Mouse (Mus musculus) NIH3T3 (cell line): ENCODE measurements around the gene Csdc2.

ENCODE experiments used
- DNase-seq: peaks from one replicate; pipeline ENCODE4 v3.0.0-alpha.2; 2012; ENCODE audit warnings: low read depth

Gene Csdc2

DNA sequence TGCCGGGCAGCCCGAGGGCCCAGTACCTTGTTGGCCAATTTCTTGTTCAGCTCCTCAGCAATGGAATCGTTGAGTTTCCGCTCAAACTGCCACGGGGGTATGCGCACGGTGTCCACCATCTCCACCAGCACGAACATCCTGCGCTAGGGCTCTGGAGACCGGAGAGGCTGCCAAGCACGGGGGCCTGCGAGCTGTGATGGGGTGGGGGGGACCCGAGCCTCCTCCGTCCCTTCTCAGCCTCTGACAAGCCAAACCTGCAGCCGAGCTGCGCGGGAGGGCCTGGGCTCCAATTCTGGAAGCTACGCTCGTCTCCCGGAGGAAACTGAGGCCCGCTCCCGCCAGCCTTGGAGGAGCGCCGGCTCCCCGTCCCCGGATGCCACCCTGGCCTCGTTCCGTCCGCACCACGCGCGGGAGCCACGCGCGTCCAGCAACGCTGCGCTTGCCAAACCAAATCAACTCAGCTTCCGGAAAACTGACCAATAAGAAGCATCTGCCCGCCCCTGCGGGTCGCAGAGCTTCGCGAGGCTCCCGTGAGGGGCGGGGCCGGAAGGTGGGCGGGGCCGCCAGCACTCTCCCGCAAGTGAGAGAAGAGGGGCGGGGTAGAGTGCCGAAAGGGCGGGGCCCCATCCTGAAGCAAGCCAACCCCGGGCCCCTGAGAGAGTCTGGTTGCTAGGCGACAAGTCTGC lies 10.7 kb upstream of the Csdc2 start, which contains the start of gene Polr3h:
Gene Polr3h (minus strand): TSS at position 481 of the 686 bp plus-strand sequence.
- DNase-seq, result peak; percentile 98

DNA sequence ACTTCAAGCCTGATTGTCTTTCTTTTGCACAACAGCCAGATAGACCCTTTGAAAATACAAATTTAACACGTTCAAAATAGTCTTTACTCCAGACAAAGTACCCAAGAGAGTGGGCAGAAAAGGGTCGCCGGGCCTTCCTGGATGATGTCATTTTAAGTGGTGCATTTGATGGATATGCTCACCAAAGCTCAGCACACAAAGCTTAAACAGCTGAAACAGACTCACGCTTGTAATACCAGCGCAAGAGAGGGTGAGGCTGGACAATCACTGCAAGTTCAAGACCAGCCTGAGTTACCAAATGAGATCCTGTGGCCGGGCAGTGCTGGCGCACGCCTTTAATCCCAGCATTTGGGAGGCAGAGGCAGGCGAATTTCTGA lies 10.1 kb upstream of the Csdc2 start:
- DNase-seq, result no peak

DNA sequence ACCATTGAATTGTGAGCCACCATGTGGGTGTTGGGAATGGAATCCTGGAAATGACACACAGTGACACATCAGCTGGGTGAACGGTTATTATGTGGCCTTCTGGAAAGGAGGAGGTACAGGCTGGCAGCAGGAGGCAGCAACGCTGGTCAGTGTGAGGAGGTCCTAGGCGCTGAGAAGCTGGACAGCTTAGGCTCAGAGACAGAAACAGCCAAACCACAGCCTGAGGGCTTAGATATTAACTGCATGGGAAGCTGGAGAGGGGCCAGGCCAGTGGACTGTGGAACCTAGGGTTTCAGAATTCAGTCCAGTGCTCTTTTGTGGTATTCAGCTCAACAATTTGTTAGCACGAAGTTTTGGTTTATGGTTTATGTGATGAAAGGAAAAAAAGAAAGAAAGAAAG lies 8.8 kb upstream of the Csdc2 start:
- DNase-seq, result peak; percentile 76

DNA sequence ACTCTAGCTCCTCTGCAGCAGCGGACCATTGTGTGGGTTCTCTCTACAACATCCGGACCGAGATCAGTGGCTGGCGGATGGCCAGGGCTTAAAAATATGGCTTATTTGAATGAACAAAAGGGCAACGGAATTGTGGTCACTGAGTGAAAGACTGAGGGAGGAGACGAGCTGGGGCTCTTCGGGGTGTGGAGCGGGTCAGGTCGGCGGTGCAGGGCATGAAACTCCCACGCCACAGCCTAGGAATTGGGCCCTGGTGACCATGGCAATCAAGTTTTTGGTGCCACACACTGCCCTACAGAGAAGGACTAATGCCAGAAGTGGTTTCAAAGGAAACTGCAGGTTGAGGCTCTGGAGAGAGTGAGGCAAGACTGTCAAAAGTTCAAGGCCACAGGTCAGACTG lies 8.3 kb upstream of the Csdc2 start:
- peak; percentile 32 for DNase-seq

DNA sequence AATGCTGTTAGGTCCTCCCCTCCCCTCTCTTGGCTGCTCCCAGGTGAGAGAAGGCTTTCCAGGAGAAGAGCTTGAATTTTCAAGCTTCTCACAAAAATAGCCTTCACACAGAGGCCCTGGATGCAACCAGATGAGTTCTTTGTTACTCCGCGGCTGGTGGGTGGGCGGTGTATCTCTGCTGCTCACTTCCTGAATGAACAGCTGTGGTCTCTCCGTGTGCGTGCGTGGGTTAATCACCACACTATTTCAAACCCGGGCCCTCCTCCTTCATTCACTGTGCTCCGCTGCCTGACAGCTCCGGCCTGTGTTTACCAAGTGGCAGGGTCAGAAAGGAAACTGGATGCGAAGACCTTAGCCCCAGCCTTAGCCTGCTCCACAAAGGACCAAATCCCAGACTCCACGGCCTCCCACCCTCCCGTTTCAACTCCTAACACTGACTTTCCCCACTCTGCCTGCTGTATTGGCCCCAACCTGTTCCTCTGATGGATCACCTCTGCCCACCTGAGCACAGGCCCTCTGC lies 3.5 kb upstream of the Csdc2 start:
- no peak for DNase-seq

DNA sequence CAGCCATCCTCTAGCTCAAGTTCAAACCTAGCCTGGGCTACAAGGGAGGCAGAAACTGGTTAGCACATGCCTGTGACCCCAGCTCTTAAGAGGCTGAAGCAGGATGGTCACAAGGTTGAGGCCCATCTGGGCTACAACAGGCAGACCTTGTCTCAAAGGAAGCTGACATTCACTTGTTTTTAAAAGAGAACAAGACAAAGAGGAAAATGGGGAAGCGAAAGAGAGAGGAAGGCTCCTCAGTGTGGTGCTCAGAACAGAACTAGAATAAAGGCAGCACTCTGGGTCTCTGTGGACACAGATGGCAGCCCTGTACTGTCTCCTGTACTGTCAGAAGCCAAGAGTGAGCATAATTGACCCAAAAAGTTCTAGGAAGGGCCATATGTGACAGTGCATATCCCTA lies 2.6 kb upstream of the Csdc2 start:
- no peak for DNase-seq

GRCm38 (mm10) chr15:81935869-81936637 lies 506 bp upstream of the Csdc2 start:
- no peak for DNase-seq

GRCm38 (mm10) chr15:81937098-81937972 lies 776 bp downstream of the Csdc2 start:
- no peak for DNase-seq

- peak; percentile 77 for DNase-seq
Observed at GRCm38 (mm10) chr15:81938246-81938645, 1.7 kb downstream of the Csdc2 start.

DNA sequence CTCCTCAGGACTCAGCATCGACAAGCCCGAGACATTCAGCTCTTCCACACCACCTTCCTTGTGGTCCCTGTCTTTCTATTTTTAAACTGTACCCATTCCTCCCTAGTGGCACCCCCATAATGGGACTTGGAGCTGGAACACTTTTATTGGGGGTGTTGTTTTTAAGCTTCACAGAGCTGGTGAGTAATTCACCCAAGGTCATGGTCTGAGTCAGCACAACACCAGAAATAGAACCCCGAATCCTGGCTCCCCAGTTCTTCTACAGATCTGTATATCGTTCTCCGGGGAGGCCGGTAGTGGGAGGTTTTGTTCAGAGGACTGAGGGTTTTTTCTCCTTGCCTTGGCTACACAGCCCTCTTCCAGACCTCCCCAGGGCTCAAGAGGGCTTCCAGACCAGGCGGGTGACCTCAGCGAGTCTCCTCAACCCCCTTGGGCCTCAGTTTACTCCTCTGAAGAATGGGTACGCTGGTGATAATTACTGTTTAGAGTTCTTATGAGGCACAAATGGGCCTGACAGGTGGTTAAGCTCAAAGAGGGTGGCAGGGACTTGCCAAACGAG lies 2.7 kb downstream of the Csdc2 start:
- peak; percentile 25 for DNase-seq

- DNase-seq, result no peak
Observed at GRCm38 (mm10) chr15:81939774-81940173, 3.2 kb downstream of the Csdc2 start.

DNA sequence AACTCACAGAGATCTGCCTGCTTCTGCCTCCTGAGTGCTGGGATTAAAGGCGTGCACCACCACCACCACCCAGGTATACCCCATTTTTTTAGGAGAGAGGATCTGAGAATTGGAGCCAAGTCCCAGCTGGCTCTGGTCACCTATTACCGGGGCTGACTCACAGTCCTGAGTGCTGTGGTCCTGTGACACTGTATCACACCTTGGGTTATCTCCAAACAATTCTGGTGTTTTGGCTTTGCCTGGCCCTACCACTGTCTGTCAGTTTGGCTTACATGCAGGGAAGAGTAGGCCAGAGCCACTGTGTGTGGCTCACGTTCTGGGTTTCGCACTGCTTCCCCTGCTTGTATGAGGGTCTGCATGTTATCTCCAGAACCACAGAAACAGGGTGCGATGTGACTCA lies 3.7 kb downstream of the Csdc2 start:
- no peak for DNase-seq

- no peak for DNase-seq
Observed at GRCm38 (mm10) chr15:81941010-81941409, 4.5 kb downstream of the Csdc2 start.

DNA sequence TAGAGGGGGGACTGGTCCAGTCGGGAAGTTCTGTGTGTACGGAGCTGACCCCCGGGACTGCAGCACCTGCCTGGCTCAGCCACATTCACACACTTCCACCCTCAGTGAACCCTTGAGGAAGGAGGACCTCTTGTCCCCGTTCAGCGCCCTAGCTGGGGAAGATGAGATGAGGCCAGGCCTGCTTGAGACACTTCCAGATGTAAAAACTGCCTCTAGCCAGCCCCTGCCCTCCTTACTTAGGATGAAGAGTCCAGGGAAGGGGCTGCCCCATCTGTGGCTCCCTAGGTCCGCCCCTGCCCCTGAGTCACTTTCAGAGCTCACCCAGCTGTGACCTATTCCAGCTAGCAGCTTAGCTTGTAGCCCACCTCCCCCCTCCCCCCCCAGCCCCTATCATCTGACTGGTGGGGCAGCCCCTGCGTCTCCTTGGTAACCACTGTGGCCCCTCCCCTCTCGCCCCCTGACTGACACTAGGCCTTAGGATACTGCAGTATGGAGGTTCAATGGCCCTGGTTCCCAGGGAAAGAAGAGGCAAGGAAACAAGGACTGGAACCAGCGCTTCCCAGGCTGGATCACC lies 6.7 kb downstream of the Csdc2 start:
- DNase-seq, result no peak

DNA sequence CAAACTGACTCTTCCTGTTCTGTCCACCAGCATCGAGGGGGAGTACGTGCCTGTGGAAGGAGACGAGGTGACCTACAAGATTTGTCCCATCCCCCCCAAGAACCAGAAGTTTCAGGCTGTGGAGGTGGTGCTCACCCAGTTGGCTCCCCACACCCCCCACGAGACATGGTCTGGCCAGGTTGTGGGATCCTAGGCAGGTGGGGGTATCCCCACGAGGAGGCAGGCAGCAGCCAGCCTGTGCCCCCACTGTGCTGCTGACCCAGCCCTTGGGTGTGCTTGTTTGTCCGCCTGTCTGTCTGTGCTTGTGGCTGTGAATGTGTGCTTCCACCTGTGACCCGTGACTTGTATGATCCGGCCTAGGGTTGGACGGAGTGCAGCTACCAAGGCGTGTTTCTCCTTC lies 12.5 kb downstream of the Csdc2 start:
- DNase-seq, result no peak

DNA sequence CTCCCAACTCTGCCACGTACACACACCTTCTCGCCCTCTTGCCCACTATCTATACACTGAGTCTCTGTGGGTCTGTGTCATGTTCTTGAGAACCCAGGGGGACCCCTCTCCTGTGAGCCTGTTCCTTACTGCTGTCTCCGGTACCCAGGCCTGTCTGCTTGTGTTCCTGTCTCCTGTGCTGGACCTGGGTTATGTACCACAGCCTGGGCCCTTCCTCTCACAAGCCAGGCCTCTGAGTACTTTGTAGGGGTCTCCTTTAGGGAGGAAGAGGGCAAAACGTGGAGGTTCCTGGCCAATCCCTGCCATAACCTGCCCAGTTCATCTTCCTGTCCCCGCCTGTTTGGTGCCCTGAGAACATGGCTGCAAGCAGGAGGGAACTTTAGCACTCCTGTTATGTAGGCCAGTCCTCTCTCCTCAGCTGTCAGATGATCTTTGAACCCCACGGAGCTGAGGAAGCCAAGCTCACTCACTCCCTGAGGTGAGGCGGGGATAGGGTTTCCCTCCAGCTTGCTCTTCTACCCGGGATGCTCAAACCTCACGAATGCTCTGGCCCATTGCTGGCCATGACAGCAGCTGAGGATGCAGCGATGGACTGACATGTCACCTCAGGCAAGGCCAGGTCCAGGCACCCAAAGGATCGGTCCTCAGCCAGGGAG lies 13.0 kb downstream of the Csdc2 start:
- DNase-seq, result no peak

DNA sequence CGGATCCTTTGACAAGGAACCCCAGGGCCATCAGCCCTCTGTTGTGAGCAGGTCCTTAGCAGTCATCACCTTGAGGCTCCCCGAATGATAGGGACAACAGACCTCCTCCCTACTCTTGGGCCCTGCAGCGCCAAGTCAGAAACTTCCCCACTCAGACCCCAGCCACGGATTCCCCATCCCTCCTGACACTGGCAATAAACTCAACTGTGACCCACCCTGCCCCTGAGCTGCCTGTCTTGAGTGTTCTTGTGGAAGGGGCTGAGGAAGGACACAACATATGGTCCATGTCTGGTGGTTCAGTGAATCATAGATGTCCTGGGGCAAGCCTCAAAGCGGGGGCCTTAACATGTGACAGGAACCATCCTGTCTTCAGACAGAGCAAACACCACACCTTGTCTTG lies 14.2 kb downstream of the Csdc2 start:
- no peak for DNase-seq

DNA sequence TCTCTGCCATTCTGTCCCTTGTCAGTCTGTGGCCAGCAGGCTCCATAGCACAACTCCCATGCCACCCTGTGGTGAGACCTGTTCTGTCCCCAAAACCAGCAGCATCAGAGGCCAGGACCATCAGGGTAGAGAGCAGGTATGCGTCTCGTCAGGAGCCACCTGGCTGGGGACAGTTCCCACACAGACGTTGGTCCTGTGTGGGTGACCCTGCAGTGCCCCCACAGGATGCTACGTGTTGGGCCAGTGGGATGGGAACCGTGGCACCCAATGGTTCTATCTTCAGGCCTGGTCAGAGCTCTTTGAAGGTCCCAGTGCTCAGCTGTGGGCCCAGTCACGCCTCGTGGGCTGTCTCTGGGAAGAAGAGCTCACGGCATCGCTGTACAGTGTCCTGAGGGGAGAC lies 14.6 kb downstream of the Csdc2 start:
- no peak for DNase-seq

DNA sequence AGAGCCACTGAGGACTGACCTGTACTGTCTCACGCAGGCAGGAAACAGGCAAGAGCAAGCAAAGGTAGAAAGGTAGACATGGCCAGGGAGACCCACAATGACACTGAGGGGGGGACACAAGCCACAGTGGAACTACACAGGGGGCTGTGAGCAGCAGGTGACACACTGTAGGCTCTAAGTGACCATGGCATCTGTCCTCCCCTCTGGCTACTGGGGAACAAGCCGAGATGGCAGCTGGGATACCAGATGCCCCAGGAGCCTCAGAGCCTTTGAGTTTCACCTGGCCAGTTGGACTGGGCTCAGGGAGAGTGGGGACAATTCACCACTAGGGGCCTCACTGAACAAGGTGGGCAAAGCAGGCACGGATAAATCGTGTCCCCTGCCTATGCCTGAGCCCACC lies 15.8 kb downstream of the Csdc2 start:
- DNase-seq, result no peak

- DNase-seq, result no peak
Observed at GRCm38 (mm10) chr15:81954151-81954583, 17.6 kb downstream of the Csdc2 start.

DNA sequence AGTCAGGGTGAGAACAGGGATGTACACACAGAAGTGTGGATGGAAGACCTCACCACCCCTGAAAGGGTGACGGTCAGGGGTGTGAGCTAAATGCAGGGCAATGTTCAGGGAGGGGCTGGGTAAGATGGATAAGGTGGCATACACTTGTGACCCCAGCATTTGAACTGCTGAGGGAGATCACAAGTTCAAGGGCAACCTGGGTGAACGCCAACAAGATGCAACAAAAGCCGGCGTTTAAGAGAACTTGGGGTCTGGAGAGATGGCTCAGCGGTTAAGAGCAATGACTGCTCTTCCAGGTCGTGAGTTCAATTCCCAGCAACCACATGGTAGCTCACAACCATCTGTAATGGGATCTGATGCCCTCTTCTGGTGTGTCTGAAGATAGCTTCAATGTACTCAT lies 18.2 kb downstream of the Csdc2 start:
- no peak for DNase-seq
